14 mouse cellular contexts compared by ENCODE assay signal in the genomic region with DNA sequence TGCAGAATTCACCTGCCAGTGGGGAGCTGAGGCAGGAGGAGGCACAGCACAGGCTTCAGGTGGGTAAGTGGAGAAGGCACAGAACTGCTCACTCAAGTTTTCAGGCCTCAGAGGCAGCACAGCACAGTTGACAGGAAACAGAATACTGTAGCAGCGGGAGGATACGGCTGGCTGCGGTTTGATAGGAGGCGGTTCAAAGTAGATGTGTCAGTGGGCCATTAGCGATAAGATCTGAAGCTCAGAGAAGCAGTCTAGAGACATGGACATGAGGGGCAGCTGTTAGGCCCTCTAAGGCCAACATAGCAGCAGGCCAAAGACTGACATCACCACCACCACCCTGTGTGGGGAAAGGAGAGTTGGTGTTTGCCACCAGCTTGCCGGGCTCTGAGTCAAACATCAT. TPM values are rescaled to one million over a fixed set of nuclear protein-coding genes. Genes with fewer than 3 reads are reported as not detected.
DNase-seq lines count a peak whose midpoint lies in the region; ATAC-seq and TF ChIP-seq lines count a peak whose summit lies in the region.
"Had no signal": no experiment of that assay in that cellular context is flagged by ENCODE, and none has a peak within 500 bp of the region (broad histone marks: within the 10 kb centered on the region; RNA-seq: fewer than 3 reads in every experiment).

No protein-coding gene starts in this region.

- 34% methylated on average over 6 of the region's 6 CpGs for WGBS in liver, postnatal 0 days (ENCODE audit: insufficient replicate concordance)
- WGBS in kidney, embryonic 14.5 days: 93% methylated on average over 6 of the region's 6 CpGs

- TF ChIP-seq CTCF in liver, postnatal 0 days (IDR thresholded peaks at IDR 0.05; ENCODE audit: low read depth): no peak

- intact Hi-C loops in gastrocnemius, postnatal 14 days (cut with DNase I; ENCODE audit: low total_unique reads): no loop called here

- no peaks in the 10 kb centered on the region for H3K27me3 ChIP-seq in liver, postnatal 0 days (ENCODE audit: insufficient read depth, low read length)
- no peaks in the 10 kb centered on the region for H3K27me3 ChIP-seq in megakaryocyte, embryonic 14.5 days (replicated peaks)
- H3K27me3 ChIP-seq in kidney, embryonic 14.5 days (ENCODE audit: control insufficient read depth, insufficient read depth, low read length): no peaks in the 10 kb centered on the region
- H3K27me3 ChIP-seq: intestine, embryonic 15.5 days; limb, embryonic 15.5 days had no signal

- no peak overlapping the region for H3K27ac ChIP-seq in liver, postnatal 0 days (ENCODE audit: low read depth)
- no peak overlapping the region for H3K27ac ChIP-seq in kidney, embryonic 14.5 days (ENCODE audit: low read depth, low read length)
- H3K27ac ChIP-seq: intestine, embryonic 15.5 days; left cerebral cortex, adult 2 months; limb, embryonic 15.5 days had no signal

- H3K36me3 ChIP-seq in liver, postnatal 0 days (replicated peaks; ENCODE audit: insufficient read depth, low read length): peaks cover 35% of the 10 kb centered on the region
- H3K36me3 ChIP-seq in megakaryocyte, embryonic 14.5 days (replicated peaks; ENCODE audit: low read length): peaks cover 72% of the 10 kb centered on the region
- peaks cover 41% of the 10 kb centered on the region for H3K36me3 ChIP-seq in kidney, embryonic 14.5 days (ENCODE audit: control insufficient read depth, insufficient read depth, low read length)

- no peak overlapping the region for H3K4me2 ChIP-seq in liver, postnatal 0 days (ENCODE audit: low read depth, low read length)
- H3K4me2 ChIP-seq in kidney, embryonic 14.5 days (replicated peaks; ENCODE audit: low read depth, low read length): no peak overlapping the region
- H3K4me2 ChIP-seq: intestine, embryonic 15.5 days; limb, embryonic 15.5 days had no signal

- H3K4me1 ChIP-seq in liver, postnatal 0 days (ENCODE audit: insufficient read depth): peaks cover 6% of the 10 kb centered on the region; the same call in 1 of the 2 replicates
- peaks cover 55% of the 10 kb centered on the region for H3K4me1 ChIP-seq in megakaryocyte, embryonic 14.5 days
- H3K4me1 ChIP-seq in kidney, embryonic 14.5 days (ENCODE audit: control insufficient read depth, insufficient read depth, low read length): no peaks in the 10 kb centered on the region
- H3K4me1 ChIP-seq: intestine, embryonic 15.5 days; limb, embryonic 15.5 days had no signal

- no peak for TF ChIP-seq EP300 in liver, postnatal 0 days (IDR thresholded peaks at IDR 0.05; ENCODE audit: low read depth)

- no peak overlapping the region for H3K4me3 ChIP-seq in liver, postnatal 0 days (ENCODE audit: low read depth, low read length)
- H3K4me3 ChIP-seq in megakaryocyte, embryonic 14.5 days (replicated peaks): peak overlapping the region; percentile 75
- no peak overlapping the region for H3K4me3 ChIP-seq in kidney, embryonic 14.5 days (ENCODE audit: low read length)
- H3K4me3 ChIP-seq: intestine, embryonic 15.5 days; left cerebral cortex, adult 2 months; limb, embryonic 15.5 days had no signal

- no peaks in the 10 kb centered on the region for H3K9me3 ChIP-seq in liver, postnatal 0 days (ENCODE audit: low read length)
- H3K9me3 ChIP-seq in megakaryocyte, embryonic 14.5 days: peaks cover 8% of the 10 kb centered on the region
- H3K9me3 ChIP-seq in kidney, embryonic 14.5 days (ENCODE audit: control insufficient read depth, low read length): no peaks in the 10 kb centered on the region
- H3K9me3 ChIP-seq: intestine, embryonic 15.5 days; limb, embryonic 15.5 days had no signal

- peak; percentile 25 for DNase-seq in liver
- no peak for DNase-seq in liver, postnatal 0 days
- peak; percentile 30 for DNase-seq in thymus, postnatal 4 days
- no peak for DNase-seq in gastrocnemius, postnatal 14 days
- no peak for DNase-seq in ovary, postnatal 10 days (ENCODE audit: low spot score)
- DNase-seq: cerebellum, postnatal 10 days; heart, adult 18-20 months; kidney, postnatal 36 days had no signal

- no peak for ATAC-seq in liver, postnatal 0 days
- ATAC-seq in hematopoietic stem cell, adult 5-6 weeks (replicated peaks in 1 of 2; ENCODE audit: insufficient read depth in 1 of 2, low FRiP score in 2 of 2, low TSS enrichment in 1 of 2, low read depth in 1 of 2, poor library complexity in 2 of 2, severe bottlenecking in 2 of 2): peak; percentile 69 to 84
- ATAC-seq in kidney, embryonic 14.5 days (ENCODE audit: low FRiP score, low TSS enrichment): no peak
- ATAC-seq: intestine, embryonic 15.5 days had no signal

- H3K9ac ChIP-seq in liver, postnatal 0 days (replicated peaks): no peak overlapping the region
- H3K9ac ChIP-seq in kidney, embryonic 14.5 days (ENCODE audit: low read depth, low read length): no peak overlapping the region
- H3K9ac ChIP-seq: intestine, embryonic 15.5 days; limb, embryonic 15.5 days had no signal

RNA-seq across cellular contexts. Expression of a gene that starts 53.9 kb away (rescaled TPM):
- polyA plus RNA-seq in liver, postnatal 0 days (2015; fragmentation: Nextera tagmentation; extraction: Ambion mirVana): 8.0 and 10.0 TPM in 2 replicates
- 87.4 and 100 TPM in 2 replicates for total RNA-seq in hematopoietic stem cell, adult 5-6 weeks (2017)
- polyA plus RNA-seq in megakaryocyte, embryonic 14.5 days (2012; ENCODE audit: insufficient read depth, low replicate concordance): 3.2 and 4.9 TPM in 2 replicates
- total RNA-seq in gastrocnemius, postnatal 14 days (2021): 10 to 100 TPM; 31.3 to 35.4 TPM
- 18.6 and 37.0 TPM in 2 replicates for polyA plus RNA-seq in kidney, embryonic 14.5 days (2014; fragmentation: Nextera tagmentation; extraction: Ambion mirVana)

RNA-seq across cellular contexts. Expression of a gene that starts 54.2 kb away (rescaled TPM):
- polyA plus RNA-seq in liver, postnatal 0 days (2015; fragmentation: Nextera tagmentation; extraction: Ambion mirVana): 30.4 and 32.0 TPM in 2 replicates
- 145 and 188 TPM in 2 replicates for total RNA-seq in hematopoietic stem cell, adult 5-6 weeks (2017)
- polyA plus RNA-seq in megakaryocyte, embryonic 14.5 days (2012; ENCODE audit: insufficient read depth, low replicate concordance): 1.5 and 2.1 TPM in 2 replicates
- 10 to 100 TPM; 70.4 to 78.1 TPM for total RNA-seq in gastrocnemius, postnatal 14 days (2021)
- polyA plus RNA-seq in kidney, embryonic 14.5 days (2014; fragmentation: Nextera tagmentation; extraction: Ambion mirVana): 85.5 and 131 TPM in 2 replicates

Comparison
In these comparisons a context has a peak if more than half of its experiments do, and no peak if none do; other contexts are left out.
1. DNase-seq: peak in liver (single experiment) and thymus, postnatal 4 days (single experiment); none in liver, postnatal 0 days (single experiment), gastrocnemius, postnatal 14 days (single experiment) and ovary, postnatal 10 days (single experiment).
2. ATAC-seq: peak in hematopoietic stem cell, adult 5-6 weeks (2 of 2); none in liver, postnatal 0 days (single experiment) and kidney, embryonic 14.5 days (single experiment).
3. RNA of a gene that starts 54.2 kb away (polyA plus RNA-seq): 85.5 to 131 TPM in kidney, embryonic 14.5 days and 30.4 to 32.0 TPM in liver, postnatal 0 days; 1.5 to 2.1 TPM in megakaryocyte, embryonic 14.5 days; every median in the first group is over 10 times any median in the second.